Mouse (Mus musculus) urinary bladder, adult 18-20 months (tissue): Measurements from ENCODE around the gene Efhb.
A peak's percentile ranks its signal among the peaks of the same experiment; 100 is the strongest.

ENCODE experiments used
- DNase-seq, 2 experiments: peaks; one replicate each; pipeline ENCODE4 v3.0.0; 2022; ENCODE audit warnings: low spot score in 2 of 2, mixed read lengths in 2 of 2

Efhb gene

DNA sequence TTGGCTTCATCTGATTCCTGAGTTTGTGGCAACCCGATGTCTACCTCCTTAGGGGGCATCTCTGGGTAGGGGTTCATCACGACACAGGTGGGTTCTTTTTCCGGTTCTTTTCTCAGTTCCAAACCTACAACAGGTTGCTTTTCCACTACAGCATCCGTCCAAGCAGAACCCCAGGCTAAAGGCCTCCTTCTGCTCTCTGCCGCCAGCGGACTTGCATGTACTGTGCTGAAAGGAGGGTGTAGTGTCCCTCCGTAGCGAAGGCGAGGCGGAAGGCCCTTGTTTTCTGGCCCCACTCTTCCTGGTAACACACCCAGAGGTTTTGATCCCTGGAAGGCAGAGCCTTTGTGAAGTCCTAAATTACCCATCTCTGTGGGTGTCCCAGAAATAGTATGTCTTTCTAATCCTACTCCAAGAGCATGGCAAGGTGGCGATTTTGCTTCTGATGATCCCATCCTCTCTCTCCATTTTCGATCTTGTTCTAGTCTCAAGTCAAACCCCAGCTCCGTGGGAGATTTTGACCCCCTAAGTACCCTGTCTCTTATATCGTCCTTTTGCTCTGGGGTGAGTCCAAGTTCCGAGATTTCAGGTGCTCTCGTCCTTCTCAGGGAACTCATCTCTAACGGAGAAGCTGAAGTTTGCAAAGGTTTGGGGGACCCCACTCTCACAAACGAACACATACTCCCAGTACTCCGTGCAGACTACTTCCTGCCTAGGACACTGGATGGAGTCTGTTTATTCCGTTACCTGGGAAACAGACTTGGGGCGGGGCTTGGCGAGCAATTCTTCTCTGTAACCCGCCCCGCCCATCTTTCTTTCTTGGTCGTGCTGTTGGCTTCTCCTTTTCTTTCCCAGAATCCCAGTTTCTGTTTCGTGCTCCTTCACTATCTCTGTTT lies at the start of gene Efhb:
TSS of gene Efhb (minus strand) at position 719 of the 893 bp plus-strand sequence.
- peak; percentile 79 to 87 for DNase-seq

DNA sequence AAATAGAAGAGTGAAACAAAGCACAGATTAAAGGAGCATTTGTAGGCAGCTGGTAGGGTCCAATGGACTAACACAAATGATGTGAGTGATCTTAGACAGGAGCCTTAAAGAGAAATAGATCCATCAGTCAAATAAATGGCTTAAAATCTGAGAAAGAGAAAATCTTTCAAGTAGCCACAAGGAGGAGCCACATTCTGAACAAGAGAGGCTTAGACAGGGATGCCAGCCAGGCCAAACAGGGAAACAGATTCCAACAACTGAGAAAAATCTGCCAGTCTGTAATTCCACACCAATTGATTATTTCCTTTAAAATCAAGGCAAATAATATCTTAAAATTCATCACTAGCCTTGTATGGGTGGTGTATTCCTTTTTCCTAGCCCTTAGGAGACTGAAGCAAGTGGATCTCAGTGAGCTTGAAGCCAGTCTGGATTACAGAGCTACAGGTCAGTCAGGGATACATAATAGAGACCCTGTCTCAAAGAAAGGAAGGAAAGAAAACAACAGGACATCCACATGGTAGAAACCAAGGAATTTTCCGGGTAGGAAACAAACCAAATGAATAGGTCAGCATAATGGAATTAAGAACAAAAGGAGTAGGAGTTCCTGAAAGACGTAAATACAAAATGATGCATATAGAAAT lies 49.3 kb upstream of the Efhb start:
- no peak for DNase-seq

GRCm38 (mm10) chr17:53502966-53503365 lies 39.8 kb upstream of the Efhb start:
- DNase-seq, result no peak

DNA sequence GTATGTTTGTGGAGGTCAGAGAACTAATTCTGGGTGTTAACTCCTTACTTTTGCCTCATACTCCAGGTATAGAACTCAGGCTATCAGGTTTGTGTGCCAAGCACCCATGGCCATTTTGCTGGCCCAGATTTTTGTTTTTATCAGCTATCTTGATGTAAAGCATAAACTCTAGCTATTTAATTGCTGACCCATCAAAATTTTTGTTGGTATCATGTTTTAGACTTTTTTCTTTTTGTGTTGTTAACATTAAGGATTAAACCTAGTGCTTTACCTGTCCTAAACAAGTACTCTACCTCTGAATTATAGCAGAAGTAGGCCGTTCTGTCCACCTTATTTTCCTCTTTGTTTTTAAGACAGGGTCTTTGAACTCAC lies 25.9 kb upstream of the Efhb start:
- DNase-seq, result no peak

DNA sequence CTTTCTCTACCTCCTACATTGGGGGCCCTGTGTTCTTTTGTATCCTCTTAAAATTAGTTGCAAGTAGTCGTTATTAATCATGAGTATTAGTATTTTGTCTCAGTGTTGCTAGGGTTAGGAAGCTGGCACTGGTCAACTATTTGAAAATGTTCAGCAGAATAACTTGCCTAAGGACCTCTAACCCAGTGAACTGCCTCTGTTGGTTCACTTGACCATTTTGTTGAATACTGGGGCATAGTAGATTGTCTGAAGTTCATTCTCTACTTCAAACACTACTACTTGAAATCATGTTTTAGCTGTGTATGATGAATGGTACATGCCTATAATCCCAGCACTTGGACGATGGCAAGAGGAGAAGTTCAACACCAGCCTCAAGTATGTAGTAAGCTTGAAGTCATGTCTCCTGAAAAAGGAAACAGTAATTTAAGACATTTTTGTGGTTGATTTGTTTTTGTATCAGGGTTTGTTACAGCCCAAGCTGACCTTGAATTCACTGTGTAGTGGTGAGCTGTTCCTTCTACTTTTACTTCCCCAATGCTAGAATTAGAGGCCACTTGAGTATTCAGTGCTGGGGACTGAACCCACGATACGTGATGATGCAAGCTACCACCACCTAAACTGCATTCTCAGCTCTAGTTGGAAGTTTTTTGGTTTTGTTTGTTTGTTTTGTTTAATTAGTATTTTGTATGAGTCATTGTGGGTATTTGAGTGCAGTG lies 25.3 kb upstream of the Efhb start:
- no peak for DNase-seq

- DNase-seq, result no peak
Observed at GRCm38 (mm10) chr17:53480433-53480832, 17.3 kb upstream of the Efhb start.

DNA sequence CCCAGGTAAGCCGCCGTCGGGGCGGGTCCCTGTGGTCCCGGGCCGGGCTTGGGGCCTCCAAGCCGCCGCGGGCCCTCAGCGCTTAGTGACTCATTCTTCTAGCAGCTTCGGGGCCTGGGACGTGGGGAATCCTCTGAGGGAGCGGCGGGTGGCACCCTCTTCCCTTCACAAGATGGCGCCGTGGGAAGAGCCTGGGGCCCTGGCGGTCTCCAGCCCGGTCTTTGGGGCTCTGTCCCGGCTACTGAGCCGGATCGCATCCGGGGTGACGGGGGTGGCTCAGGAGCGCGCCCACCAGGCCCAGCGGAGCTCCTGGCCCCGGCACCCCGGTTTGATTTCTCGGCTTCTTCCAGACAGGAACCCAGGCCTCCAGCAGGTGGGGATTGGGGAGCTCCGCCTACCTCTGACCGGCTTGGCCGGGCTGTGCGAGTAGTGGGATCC lies 16.5 kb upstream of the Efhb start:
- DNase-seq, result peak; percentile 44 to 64

GRCm38 (mm10) chr17:53478858-53479603 lies 15.9 kb upstream of the Efhb start, which contains the start of gene Rab5a:
TSS of gene Rab5a (plus strand) at chr17:53479234.
- DNase-seq, result peak; percentile 98 to 99

GRCm38 (mm10) chr17:53478066-53478857 lies 15.1 kb upstream of the Efhb start:
- DNase-seq, result no peak

GRCm38 (mm10) chr17:53468697-53469096 lies 5.6 kb upstream of the Efhb start:
- DNase-seq, result no peak

DNA sequence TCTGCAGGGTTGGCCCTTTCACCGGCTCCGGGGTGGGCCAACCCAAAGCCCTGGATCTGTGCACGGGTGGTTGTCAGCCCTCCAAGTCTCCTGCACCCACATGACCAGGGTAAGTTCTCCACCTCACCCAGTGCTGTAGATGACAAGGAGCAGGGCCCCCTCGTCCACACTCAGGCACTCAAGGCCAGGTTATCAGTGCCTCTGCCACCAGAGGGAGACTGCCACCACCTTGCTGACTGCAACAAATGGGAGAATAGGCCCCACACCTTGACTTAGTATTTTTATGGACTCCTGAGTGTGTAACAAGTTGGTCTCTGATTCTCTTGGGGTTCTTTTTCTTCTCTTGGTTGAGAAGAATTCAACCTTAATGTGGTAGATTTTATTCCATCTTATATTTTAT lies 2.4 kb upstream of the Efhb start:
- DNase-seq, result no peak

DNA sequence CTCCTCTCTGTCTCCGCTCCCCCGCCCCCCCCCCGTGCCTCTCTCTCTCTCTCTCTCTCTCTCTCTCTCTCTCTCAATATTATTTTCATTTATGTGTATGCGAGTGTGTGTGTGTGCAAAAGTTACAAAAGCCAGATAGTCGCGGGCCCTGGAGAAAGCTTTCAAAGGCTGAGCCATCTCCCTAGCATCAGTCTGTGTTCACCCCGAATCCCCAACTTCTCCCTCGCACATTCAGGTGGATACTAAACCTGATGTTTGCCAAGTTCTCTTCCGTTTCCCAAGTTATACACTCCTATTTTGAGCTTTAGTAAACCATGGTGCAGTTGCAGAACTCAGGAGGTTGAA lies 347 bp upstream of the Efhb start:
- DNase-seq, result no peak

- no peak for DNase-seq
Observed at GRCm38 (mm10) chr17:53456742-53457141, 6.4 kb downstream of the Efhb start.

DNA sequence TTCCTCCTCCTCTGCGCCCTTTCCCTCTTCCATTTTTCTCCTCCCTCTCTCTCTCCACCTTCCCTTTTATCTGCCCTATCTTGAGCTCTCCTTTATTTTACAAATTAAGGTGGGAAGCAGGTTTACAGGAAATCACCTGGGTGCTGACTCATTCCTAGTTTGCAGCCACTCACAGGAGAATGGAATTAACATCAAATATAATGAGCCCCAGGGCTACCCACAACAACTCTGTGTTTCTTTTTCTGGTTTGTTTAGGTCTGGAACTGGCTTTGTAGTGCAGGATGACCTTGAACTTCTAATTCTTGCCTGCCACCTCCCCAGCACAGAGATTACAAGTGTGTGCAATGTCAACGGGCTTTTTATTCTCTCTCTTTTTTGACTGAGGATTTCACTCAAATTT lies 7.0 kb downstream of the Efhb start:
- DNase-seq, result no peak

- peak; percentile 2 to 29 for DNase-seq
Observed at GRCm38 (mm10) chr17:53402689-53403306, 60.3 kb downstream of the Efhb start.

- no peak for DNase-seq
Observed at GRCm38 (mm10) chr17:53393201-53393600, 69.9 kb downstream of the Efhb start.

GRCm38 (mm10) chr17:53389507-53389906 lies 73.6 kb downstream of the Efhb start:
- DNase-seq, result no peak

DNA sequence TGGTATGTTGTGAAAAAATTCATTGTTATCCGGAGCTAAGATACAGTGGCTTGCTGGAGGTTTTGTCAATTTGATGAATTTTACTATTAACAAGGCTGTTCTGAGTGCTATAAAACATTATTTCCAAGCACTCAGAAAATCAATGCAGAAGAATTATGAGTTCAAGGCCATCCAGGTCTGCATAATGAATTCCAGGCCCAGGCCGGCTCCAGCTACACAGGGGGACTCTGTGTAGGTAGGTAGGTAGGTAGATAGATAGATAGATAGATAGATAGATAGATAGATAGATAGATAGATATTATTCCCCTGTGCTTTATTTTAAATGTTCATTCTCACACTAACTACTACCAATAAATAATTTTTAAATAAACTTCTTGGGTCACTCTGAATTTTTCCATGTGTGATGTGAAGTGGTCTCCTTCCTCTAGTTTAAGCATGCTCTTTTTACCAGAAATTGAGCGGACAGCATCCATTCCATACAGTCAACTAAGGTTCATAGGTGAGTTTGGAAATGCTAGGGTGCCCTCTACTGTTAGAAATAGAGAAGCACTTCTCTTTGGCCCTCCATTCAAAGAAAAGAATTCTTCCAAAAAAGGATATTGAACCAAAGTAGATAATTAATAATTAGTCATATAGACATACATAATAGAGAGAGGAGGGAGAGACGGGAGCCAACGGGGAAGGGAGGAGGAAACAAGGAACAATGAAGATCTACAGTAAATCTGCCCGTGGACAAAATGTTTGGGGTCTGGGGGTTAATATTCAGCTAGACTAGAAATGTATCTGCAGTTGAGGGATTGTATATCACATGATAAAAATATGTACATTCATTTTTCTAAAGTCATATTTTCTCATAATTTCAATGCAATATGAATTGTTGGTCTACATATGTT lies 75.3 kb downstream of the Efhb start:
- DNase-seq, result no peak

DNA sequence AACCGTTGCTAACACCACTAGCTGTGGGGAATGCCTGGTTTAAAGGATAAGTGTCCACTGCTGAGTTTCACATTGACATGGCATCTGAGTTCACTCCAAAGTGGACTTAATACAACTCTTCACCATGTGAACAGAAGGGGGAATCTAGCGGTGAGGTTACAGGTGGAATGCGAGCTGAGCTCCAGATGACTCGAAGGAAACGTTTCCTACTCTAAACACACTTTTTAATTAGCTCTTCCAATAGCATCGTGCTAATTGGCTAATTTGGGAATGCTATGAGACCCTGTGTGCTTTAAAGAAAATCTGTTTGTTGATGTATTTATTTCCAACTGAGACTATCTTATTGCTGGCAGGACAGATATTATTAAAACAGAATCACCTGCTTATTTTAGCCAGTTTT lies 76.3 kb downstream of the Efhb start:
- no peak for DNase-seq
